In genomic region chr9:50856341-50857081, GRCm38 (mm10) we compare ENCODE assay signal across 8 mouse cellular contexts. TPM values are rescaled to one million over a fixed set of nuclear protein-coding genes. Genes with fewer than 3 reads are reported as not detected.
DNase-seq lines count a peak whose midpoint lies in the region; ATAC-seq and TF ChIP-seq lines count a peak whose summit lies in the region.

No protein-coding gene starts in this region.

- H3K4me1 ChIP-seq in G1E (ENCODE audit: insufficient read depth, low read depth, low read length) = peaks cover 78% of the 10 kb centered on the region
- peaks cover 30% of the 10 kb centered on the region for H3K4me1 ChIP-seq in forebrain, embryonic 16.5 days (replicated peaks; ENCODE audit: control insufficient read depth, insufficient read depth, low read length)
- no peaks in the 10 kb centered on the region for H3K4me1 ChIP-seq in lung, embryonic 14.5 days (ENCODE audit: insufficient read depth)

- WGBS in forebrain, embryonic 16.5 days = 0% methylated on average over 44 of the region's 45 CpGs
- under 1% methylated on average over 45 of the region's 45 CpGs for WGBS in lung, embryonic 14.5 days

- peaks cover 32% of the 10 kb centered on the region for H3K36me3 ChIP-seq in G1E (replicated peaks)
- no peaks in the 10 kb centered on the region for H3K36me3 ChIP-seq in forebrain, embryonic 16.5 days (ENCODE audit: control insufficient read depth, insufficient read depth)
- peaks cover 30% of the 10 kb centered on the region for H3K36me3 ChIP-seq in lung, embryonic 14.5 days (ENCODE audit: insufficient read depth)

- peak overlapping the region; percentile 87 for H3K4me3 ChIP-seq in G1E (ENCODE audit: low read depth, low read length)
- peak overlapping the region; percentile 59 for H3K4me3 ChIP-seq in forebrain, embryonic 16.5 days (replicated peaks; ENCODE audit: low read length)
- peak overlapping the region; percentile 81 for H3K4me3 ChIP-seq in lung, embryonic 14.5 days (ENCODE audit: low read depth, low read length)

- peak; percentile 18; the same call in 1 of the 2 replicates for ATAC-seq in G1E (ENCODE audit: extremely low read depth, insufficient number of reproducible peaks, low FRiP score, poor library complexity, severe bottlenecking)
- ATAC-seq in forebrain, embryonic 16.5 days = peak; percentile 75
- ATAC-seq in lung, embryonic 14.5 days (ENCODE audit: insufficient read depth) = peak; percentile 91
- ATAC-seq in neutrophil, adult 5-6 weeks (ENCODE audit: extremely low read depth, insufficient number of reproducible peaks, low FRiP score, poor library complexity, severe bottlenecking) = peak; percentile 81

- no peaks in the 10 kb centered on the region for H3K27me3 ChIP-seq in G1E (ENCODE audit: insufficient read depth, low read length)
- no peaks in the 10 kb centered on the region for H3K27me3 ChIP-seq in forebrain, embryonic 16.5 days (replicated peaks; ENCODE audit: control insufficient read depth, insufficient read depth, low read length)
- no peaks in the 10 kb centered on the region for H3K27me3 ChIP-seq in lung, embryonic 14.5 days (ENCODE audit: insufficient read depth, low read length)

- H3K9ac ChIP-seq in forebrain, embryonic 16.5 days (replicated peaks; ENCODE audit: low read depth, low read length) = peak overlapping the region; percentile 75
- peak overlapping the region; percentile 74 for H3K9ac ChIP-seq in lung, embryonic 14.5 days

- peak; percentile 89 for DNase-seq in G1E (ENCODE audit: low spot score)
- peak; percentile 85 to 96 for DNase-seq in cerebellum, adult 18-20 months
- DNase-seq in heart, postnatal 36 days = peak; percentile 98
- DNase-seq in layer of hippocampus, adult 8-10 months (ENCODE audit: low spot score in 2 of 2) = peak; percentile 81 to 90
- peak; percentile 96 for DNase-seq in lung, embryonic 14.5 days
- peak; percentile 92 for DNase-seq in testis, postnatal 14 days (ENCODE audit: low spot score)

- intact Hi-C loops in heart, postnatal 36 days (cut with DNase I) = no loop called here

- peak overlapping the region; percentile 81 for H3K27ac ChIP-seq in forebrain, embryonic 16.5 days (ENCODE audit: low read length)
- H3K27ac ChIP-seq in lung, embryonic 14.5 days (ENCODE audit: low read depth) = peak overlapping the region; percentile 86

- H3K4me2 ChIP-seq in forebrain, embryonic 16.5 days (ENCODE audit: low read length) = peak overlapping the region; percentile 52
- H3K4me2 ChIP-seq in lung, embryonic 14.5 days = peak overlapping the region; percentile 69

- H3K9me3 ChIP-seq in G1E (replicated peaks) = no peaks in the 10 kb centered on the region
- no peaks in the 10 kb centered on the region for H3K9me3 ChIP-seq in forebrain, embryonic 16.5 days (ENCODE audit: control insufficient read depth, low read length)
- H3K9me3 ChIP-seq in lung, embryonic 14.5 days (ENCODE audit: low read depth, low read length) = no peaks in the 10 kb centered on the region

- TF ChIP-seq CTCF in G1E (IDR thresholded peaks at IDR 0.05; ENCODE audit: low read depth, low read length) = no peak
- TF ChIP-seq CTCF in lung, embryonic 14.5 days (IDR thresholded peaks at IDR 0.05; ENCODE audit: low read depth) = no peak

RNA-seq across cellular contexts. Expression of gene Ppp2r1b, which starts 11.4 kb away (rescaled TPM):
- total RNA-seq in G1E (2014; fragmentation: Nextera tagmentation) (57.7 and 68.7 TPM in 2 replicates), G1E (2017) (82.9 and 93.0 TPM in 2 replicates)
- 18.9 and 21.3 TPM in 2 replicates for polyA plus RNA-seq in G1E (2012)
- 86.4 and 104 TPM in 2 replicates for polyA plus RNA-seq in forebrain, embryonic 16.5 days (2015; fragmentation: Nextera tagmentation; extraction: Ambion mirVana)
- 10 to 100 TPM; 11.4 to 12.5 TPM for total RNA-seq in heart, postnatal 36 days (2021)
- total RNA-seq in layer of hippocampus, adult 8-10 months (2022) = 10 to 100 TPM; 17.0 to 20.1 (median 19.4) TPM
- polyA plus RNA-seq in lung, embryonic 14.5 days (2014; fragmentation: Nextera tagmentation; extraction: Ambion mirVana) = 72.9 and 73.7 TPM in 2 replicates
- 22.0 and 26.4 TPM in 2 replicates for total RNA-seq in neutrophil, adult 5-6 weeks (2017)

Comparison
In these comparisons a context has a peak if more than half of its experiments do, and no peak if none do; other contexts are left out.
1. Peak in every context shown above with its lines: DNase-seq, ATAC-seq, H3K4me3 ChIP-seq and H3K27ac ChIP-seq.
2. ATAC-seq: peak in every context shown above with its lines; median percentile 91 in lung, embryonic 14.5 days; 81 in neutrophil, adult 5-6 weeks; 75 in forebrain, embryonic 16.5 days; 18 in G1E.